In the genomic region with DNA sequence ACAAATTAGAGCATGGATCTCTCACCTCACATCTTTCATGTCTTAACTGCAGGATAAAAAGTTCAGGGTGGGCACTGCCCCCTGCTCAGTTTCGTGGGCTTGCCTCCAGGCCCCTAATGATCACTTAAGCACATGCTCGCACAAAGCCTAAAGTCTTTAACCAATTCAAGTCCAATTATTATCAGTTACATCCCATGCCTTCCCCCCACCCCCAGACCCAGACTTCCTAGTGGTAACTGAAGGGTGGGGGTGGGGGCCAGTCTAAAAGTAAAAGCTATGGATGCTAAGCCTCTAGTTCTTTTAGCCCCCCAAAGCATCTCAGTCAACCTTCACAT, we compare ENCODE assay signal across 8 mouse cellular contexts.
A peak's percentile ranks its signal among the peaks of the same experiment; 100 is the strongest.
DNase-seq lines count a peak whose midpoint lies in the region; ATAC-seq and TF ChIP-seq lines count a peak whose summit lies in the region.

No protein-coding gene starts in this region.

- H3K4me2 ChIP-seq in kidney, embryonic 15.5 days, result peak overlapping the region; percentile 66
- H3K4me2 ChIP-seq in intestine, postnatal 0 days (replicated peaks; ENCODE audit: low read depth), result peak overlapping the region; percentile 78
- peak overlapping the region; percentile 82 for H3K4me2 ChIP-seq in neural tube, embryonic 11.5 days (ENCODE audit: low read depth)

- H3K36me3 ChIP-seq in kidney, embryonic 15.5 days, result no peaks in the 10 kb centered on the region
- no peaks in the 10 kb centered on the region for H3K36me3 ChIP-seq in intestine, postnatal 0 days (ENCODE audit: control insufficient read depth, insufficient read depth)
- no peaks in the 10 kb centered on the region for H3K36me3 ChIP-seq in neural tube, embryonic 11.5 days (ENCODE audit: control insufficient read depth, insufficient read depth, low read length)

- peak overlapping the region; percentile 92 for H3K27ac ChIP-seq in kidney, embryonic 15.5 days
- peak overlapping the region; percentile 93 for H3K27ac ChIP-seq in embryonic fibroblast, embryonic 13.5 days (ENCODE audit: insufficient read depth, low read length)
- H3K27ac ChIP-seq in intestine, postnatal 0 days (ENCODE audit: low read depth, low read length), result 0 out of 2 replicates have a peak overlapping the region, but pooled peaks have one; percentile 23
- peak overlapping the region; percentile 53 for H3K27ac ChIP-seq in neural tube, embryonic 11.5 days (ENCODE audit: low read depth, low read length)

- H3K9ac ChIP-seq in kidney, embryonic 15.5 days, result peak overlapping the region; percentile 70
- 0 out of 2 replicates have a peak overlapping the region, but pooled peaks have one; percentile 31 for H3K9ac ChIP-seq in intestine, postnatal 0 days (ENCODE audit: low read depth, low read length)
- peak overlapping the region; percentile 75 for H3K9ac ChIP-seq in neural tube, embryonic 11.5 days (ENCODE audit: low read length)

- TF ChIP-seq POLR2A in embryonic fibroblast, embryonic 13.5 days (IDR thresholded peaks at IDR 0.05; ENCODE audit: low read depth, low read length), result no peak

- TF ChIP-seq CTCF in embryonic fibroblast, embryonic 13.5 days (IDR thresholded peaks at IDR 0.05; ENCODE audit: borderline replicate concordance, insufficient read depth, low read length), result no peak
- no peak for TF ChIP-seq CTCF in intestine, postnatal 0 days (IDR thresholded peaks at IDR 0.05; ENCODE audit: low read depth)

- ATAC-seq in kidney, embryonic 15.5 days (replicated peaks; ENCODE audit: low FRiP score), result no peak
- no peak for ATAC-seq in intestine, postnatal 0 days
- no peak; the same call in 1 of the 2 replicates for ATAC-seq in neural tube, embryonic 11.5 days (ENCODE audit: insufficient read depth, low FRiP score, low TSS enrichment)
- ATAC-seq in frontal cortex, adult (ENCODE audit: low TSS enrichment), result no peak

- H3K27me3 ChIP-seq in kidney, embryonic 15.5 days, result no peaks in the 10 kb centered on the region
- no peaks in the 10 kb centered on the region for H3K27me3 ChIP-seq in intestine, postnatal 0 days (replicated peaks; ENCODE audit: control insufficient read depth, insufficient read depth, low read length)
- H3K27me3 ChIP-seq in neural tube, embryonic 11.5 days (ENCODE audit: control insufficient read depth, insufficient read depth, low read length), result no peaks in the 10 kb centered on the region

- DNase-seq in kidney, postnatal 10 days, result no peak
- no peak for DNase-seq in neural tube, embryonic 11.5 days (ENCODE audit: low spot score)
- DNase-seq in T-cell, adult 2 months (ENCODE audit: low spot score), result no peak
- no peak for DNase-seq in adrenal gland, postnatal 25 days

- H3K9me3 ChIP-seq in kidney, embryonic 15.5 days (replicated peaks), result no peaks in the 10 kb centered on the region
- no peaks in the 10 kb centered on the region for H3K9me3 ChIP-seq in intestine, postnatal 0 days (ENCODE audit: control insufficient read depth)
- H3K9me3 ChIP-seq in neural tube, embryonic 11.5 days (ENCODE audit: control insufficient read depth, low read length), result no peaks in the 10 kb centered on the region

- peaks cover 65% of the 10 kb centered on the region for H3K4me1 ChIP-seq in kidney, embryonic 15.5 days
- H3K4me1 ChIP-seq in embryonic fibroblast, embryonic 13.5 days (ENCODE audit: control insufficient read depth, insufficient read depth, low read length), result peaks cover 12% of the 10 kb centered on the region
- H3K4me1 ChIP-seq in intestine, postnatal 0 days (replicated peaks; ENCODE audit: control insufficient read depth, insufficient read depth, low read length), result no peaks in the 10 kb centered on the region
- peaks cover 8% of the 10 kb centered on the region; the same call in 1 of the 2 replicates for H3K4me1 ChIP-seq in neural tube, embryonic 11.5 days (ENCODE audit: control insufficient read depth, insufficient read depth, low read length)

- WGBS in kidney, embryonic 15.5 days, result 6% methylated on average over 2 of the region's 2 CpGs
- 49% methylated on average over 2 of the region's 2 CpGs for WGBS in intestine, postnatal 0 days
- WGBS in neural tube, embryonic 11.5 days, result 3% methylated on average over 2 of the region's 2 CpGs

- H3K4me3 ChIP-seq in kidney, embryonic 15.5 days (replicated peaks), result peak overlapping the region; percentile 69
- peak overlapping the region; percentile 80 for H3K4me3 ChIP-seq in embryonic fibroblast, embryonic 13.5 days (ENCODE audit: insufficient read depth, low read length)
- peak overlapping the region; percentile 60 for H3K4me3 ChIP-seq in intestine, postnatal 0 days (ENCODE audit: low read depth, low read length)
- H3K4me3 ChIP-seq in neural tube, embryonic 11.5 days (ENCODE audit: low read depth, low read length), result peak overlapping the region; percentile 56

Comparison
In these comparisons a context has a peak if more than half of its experiments do, and no peak if none do; other contexts are left out.
1. H3K27ac ChIP-seq: peak in every context shown above with its lines; median percentile 93 in embryonic fibroblast, embryonic 13.5 days; 92 in kidney, embryonic 15.5 days; 53 in neural tube, embryonic 11.5 days; 23 in intestine, postnatal 0 days.